Mouse (Mus musculus): ENCODE data around the gene Nudcd3. TPM values are rescaled to one million over a fixed set of nuclear protein-coding genes. Genes with fewer than 3 reads are reported as not detected.

Nudcd3 gene
- 32.5 TPM for polyA plus RNA-seq (2014; fragmentation: Illumina TruSeq; extraction: RNeasy Lipid Tissue Mini Kit (QIAGEN cat#74804); ENCODE audit: low read depth, low replicate concordance)

DNA sequence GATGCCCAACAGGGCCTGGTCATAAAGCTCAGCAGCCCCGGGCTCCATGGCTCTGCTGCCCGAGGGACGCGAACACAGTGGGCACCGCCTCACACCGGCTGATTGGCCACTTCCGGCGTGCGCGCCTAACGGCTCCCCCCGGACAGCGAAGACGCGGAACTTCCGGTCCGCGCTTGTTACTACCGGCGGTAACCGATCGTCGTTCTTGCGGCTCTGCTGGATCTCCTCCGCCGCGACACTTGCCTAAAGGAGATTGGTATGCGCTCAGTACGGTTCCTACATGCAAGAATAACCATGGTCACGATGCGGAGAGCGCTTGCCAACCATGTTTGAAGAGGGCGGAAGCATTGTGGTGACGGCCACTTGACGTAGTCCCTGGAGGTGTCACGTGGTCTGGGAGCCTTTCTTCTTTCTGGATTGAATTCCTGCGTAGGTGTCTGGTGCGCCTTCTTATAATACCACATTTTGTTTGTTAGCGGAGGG is at the start of gene Nudcd3:
Gene Nudcd3, minus strand, starts transcription at position 329 of the 483 bp plus-strand sequence.

DNA sequence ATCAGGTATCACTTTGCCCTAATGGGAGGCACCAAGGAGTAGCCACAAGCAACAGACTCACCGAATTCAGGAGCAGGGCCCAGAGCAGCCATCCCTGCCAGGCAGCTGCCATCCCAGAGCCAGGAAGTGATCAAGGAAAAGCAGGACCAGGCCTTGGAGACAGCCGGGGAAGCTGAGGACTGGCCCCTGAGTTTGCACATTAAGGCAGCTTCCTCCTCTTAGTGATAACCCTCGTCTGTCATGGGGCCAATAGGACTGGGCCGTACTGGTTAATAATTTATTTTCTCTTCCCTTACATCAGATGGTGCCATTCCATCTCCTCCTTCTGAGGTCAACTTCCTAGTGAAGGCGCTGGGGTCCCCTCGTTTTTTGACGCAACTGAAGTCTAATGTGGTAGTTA is 29.8 kb upstream of the Nudcd3 start, which contains the start of gene Npc1l1:
Gene Npc1l1, minus strand, starts transcription at position 132 of the 400 bp plus-strand sequence.

DNA sequence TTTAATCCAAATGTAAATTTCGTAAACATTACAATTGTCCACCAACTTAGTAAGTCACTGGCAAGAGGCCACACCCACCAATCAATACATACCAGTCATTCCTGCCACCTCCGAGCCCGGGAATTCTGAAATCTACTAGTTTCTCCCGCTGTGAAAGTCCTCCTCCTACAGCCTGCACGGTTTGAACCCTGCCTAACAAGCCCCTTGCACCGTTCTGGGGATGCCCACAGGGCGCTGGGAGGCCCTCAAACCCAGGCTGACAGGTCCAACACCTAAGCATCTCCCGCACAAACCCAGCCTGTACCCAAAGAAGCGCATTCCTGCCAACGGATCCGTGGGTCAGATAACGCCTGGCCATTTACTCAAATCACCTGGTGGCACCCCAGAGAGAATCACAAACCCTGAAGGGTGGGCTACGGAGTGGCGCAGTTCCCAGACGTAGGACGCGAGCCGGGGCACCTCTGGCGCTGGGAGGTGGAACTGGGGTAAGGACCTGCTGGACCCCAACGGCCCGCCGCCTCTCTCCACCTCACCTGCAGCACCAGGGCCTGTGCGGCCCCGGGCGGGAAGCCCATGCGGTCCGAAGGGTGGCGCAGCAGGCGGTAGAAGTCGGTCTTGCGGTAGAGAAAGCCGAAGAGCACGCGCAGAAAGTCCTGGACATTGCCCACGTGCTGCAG is 667 bp downstream of the Nudcd3 start, which contains the start of gene A730071L15Rik:
Gene A730071L15Rik, plus strand, starts transcription at position 620 of the 677 bp plus-strand sequence.

DNA sequence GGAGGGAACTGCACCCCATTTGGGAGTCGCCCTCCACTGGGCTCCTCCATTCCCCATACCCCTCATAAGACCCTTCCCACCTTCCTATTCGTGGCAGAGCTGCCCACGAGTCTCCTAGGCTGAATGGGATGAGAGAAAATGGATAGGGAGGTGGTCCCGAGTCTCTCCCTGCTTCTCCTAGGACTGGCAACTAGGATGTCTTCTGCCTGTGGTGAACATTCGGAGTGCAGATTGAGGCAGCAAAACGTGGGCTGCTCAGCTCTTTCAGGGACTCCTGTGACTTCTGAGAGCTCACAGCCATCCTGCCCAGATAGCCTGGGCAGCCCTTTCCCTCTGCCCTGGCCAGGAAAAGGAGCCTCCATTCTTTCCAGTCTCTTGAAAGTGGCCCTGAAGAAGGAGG is 134.0 kb downstream of the Nudcd3 start, which contains the start of gene Camk2b:
Gene Camk2b, minus strand, starts transcription at position 187 of the 400 bp plus-strand sequence.

Other genes with a start within 250 kb of the Nudcd3 start
- gene Ykt6, start 244.7 kb downstream of the Nudcd3 start, polyA plus RNA-seq (2014; fragmentation: Illumina TruSeq; extraction: RNeasy Lipid Tissue Mini Kit (QIAGEN cat#74804); ENCODE audit: low read depth, low replicate concordance), result 47.7 TPM
- 3.1 TPM for gene Camk2b, start 134.1 kb downstream of the Nudcd3 start, polyA plus RNA-seq (2014; fragmentation: Illumina TruSeq; extraction: RNeasy Lipid Tissue Mini Kit (QIAGEN cat#74804); ENCODE audit: low read depth, low replicate concordance)
- not detected for gene A730071L15Rik, start 386 bp downstream of the Nudcd3 start, polyA plus RNA-seq (2014; fragmentation: Illumina TruSeq; extraction: RNeasy Lipid Tissue Mini Kit (QIAGEN cat#74804); ENCODE audit: low read depth, low replicate concordance)
- gene Npc1l1, start 29.7 kb upstream of the Nudcd3 start, polyA plus RNA-seq (2014; fragmentation: Illumina TruSeq; extraction: RNeasy Lipid Tissue Mini Kit (QIAGEN cat#74804); ENCODE audit: low read depth, low replicate concordance), result not detected
- gene Ddx56, start 67.4 kb upstream of the Nudcd3 start, polyA plus RNA-seq (2014; fragmentation: Illumina TruSeq; extraction: RNeasy Lipid Tissue Mini Kit (QIAGEN cat#74804); ENCODE audit: low read depth, low replicate concordance), result 10.8 TPM
- 55.3 TPM for gene Tmed4, start 74.5 kb upstream of the Nudcd3 start, polyA plus RNA-seq (2014; fragmentation: Illumina TruSeq; extraction: RNeasy Lipid Tissue Mini Kit (QIAGEN cat#74804); ENCODE audit: low read depth, low replicate concordance)
- gene Ogdh, start 91.2 kb upstream of the Nudcd3 start, polyA plus RNA-seq (2014; fragmentation: Illumina TruSeq; extraction: RNeasy Lipid Tissue Mini Kit (QIAGEN cat#74804); ENCODE audit: low read depth, low replicate concordance), result 192 TPM
- gene Zmiz2, start 188.7 kb upstream of the Nudcd3 start, polyA plus RNA-seq (2014; fragmentation: Illumina TruSeq; extraction: RNeasy Lipid Tissue Mini Kit (QIAGEN cat#74804); ENCODE audit: low read depth, low replicate concordance), result 0.87 TPM
- gene Ppia, start 215.0 kb upstream of the Nudcd3 start, polyA plus RNA-seq (2014; fragmentation: Illumina TruSeq; extraction: RNeasy Lipid Tissue Mini Kit (QIAGEN cat#74804); ENCODE audit: low read depth, low replicate concordance), result 1,365 TPM
- gene H2afv, start 244.0 kb upstream of the Nudcd3 start, polyA plus RNA-seq (2014; fragmentation: Illumina TruSeq; extraction: RNeasy Lipid Tissue Mini Kit (QIAGEN cat#74804); ENCODE audit: low read depth, low replicate concordance), result 21.3 TPM